Mouse (Mus musculus) hindbrain, embryonic 13.5 days (tissue): ENCODE data around the gene Clstn2. TPM values are rescaled to one million over a fixed set of nuclear protein-coding genes. Genes with fewer than 3 reads are reported as not detected.

Source experiments
- ATAC-seq: fragments of 200-750 bp; cut with Nextera tagmentation; 2 replicates; pipeline ENCODE4 v1.8.0; 2017; ENCODE audit warnings: moderate TSS enrichment; ENCODE audit not compliant: low FRiP score
- H3K27ac ChIP-seq: fragments of 300-500 bp; sonication (generic); 2 replicates; pipeline ENCODE4 v1.5.1; 2015; ENCODE audit warnings: inconsistent platforms, mild to moderate bottlenecking, moderate library complexity
- H3K27me3 ChIP-seq: fragments of 300-500 bp; sonication (generic); 2 replicates; pipeline ENCODE4 v1.6.1; 2015; ENCODE audit warnings: mild to moderate bottlenecking, inconsistent platforms
- H3K36me3 ChIP-seq: fragments of 300-500 bp; sonication (generic); 2 replicates; pipeline ENCODE4 v1.6.1; 2015; ENCODE audit warnings: mild to moderate bottlenecking, inconsistent platforms
- H3K4me1 ChIP-seq: fragments of 300-500 bp; sonication (generic); replicated peaks from 2 replicates; pipeline ENCODE4 v1.6.1; 2015; ENCODE audit warnings: inconsistent platforms
- H3K4me2 ChIP-seq: fragments of 300-500 bp; sonication (generic); 2 replicates; pipeline ENCODE4 v1.6.1; 2015; ENCODE audit warnings: inconsistent platforms, mild to moderate bottlenecking, moderate library complexity
- H3K4me3 ChIP-seq: fragments of 300-500 bp; sonication (generic); 2 replicates; pipeline ENCODE4 v1.5.1; 2015; ENCODE audit warnings: mild to moderate bottlenecking, inconsistent platforms
- H3K9ac ChIP-seq: fragments of 300-500 bp; sonication (generic); 2 replicates; pipeline ENCODE4 v1.6.1; 2015; ENCODE audit warnings: mild to moderate bottlenecking, inconsistent platforms
- H3K9me3 ChIP-seq: fragments of 300-500 bp; sonication (generic); 2 replicates; pipeline ENCODE4 v1.6.1; 2016; ENCODE audit warnings: inconsistent platforms
- WGBS: fragments of 180-500 bp; shearing (Covaris S2); methylation state at CpG from one replicate; pipeline ENCODE4 v1.1.7; 2015; 5-methylcytosine and 5-hydroxymethylcytosine counted together
- polyA plus RNA-seq: library from polyadenylated mRNA; unstranded; fragments of >200 nt; fragmentation: Nextera tagmentation; extraction: Ambion mirVana; gene quantifications from 2 replicates; pipeline ENCODE4 v1.2.1, GENCODE M21; 2015

Clstn2 gene
- polyA plus RNA-seq, 1 experiment from 2014 or later, result 11.9 TPM

DNA sequence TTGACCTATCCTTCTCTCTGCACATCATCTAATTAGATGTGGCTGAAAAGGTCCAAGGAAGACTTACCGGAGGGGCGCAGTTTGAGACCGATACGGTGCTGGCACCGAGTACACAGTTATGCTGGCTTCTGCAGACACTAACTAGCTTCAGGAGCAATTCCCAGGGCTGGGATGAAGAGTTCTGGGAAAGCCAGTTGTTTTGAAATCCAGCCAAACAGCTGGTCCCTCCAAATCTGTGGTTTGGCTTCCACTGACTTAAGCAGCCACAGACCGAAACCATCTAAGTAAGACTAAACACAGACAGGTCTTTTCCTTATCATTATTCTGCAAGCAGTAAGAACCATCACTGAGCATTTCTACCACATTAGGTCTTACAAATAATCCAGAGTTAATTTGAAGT is 558.1 kb downstream of the Clstn2 start:
- ATAC-seq, result no peak
- H3K27ac ChIP-seq, result peak overlapping the region; percentile 55; the same call in 1 of the 2 replicates
- WGBS, result 91% methylated on average over 6 of the region's 6 CpGs

GRCm38 (mm10) chr9:97471014-97471591 is 561.9 kb downstream of the Clstn2 start:
- Histone ChIP-seq H3K9ac (no peak overlapping the region), H3K27me3 (no peaks in the 10 kb centered on the region), H3K36me3 (no peaks in the 10 kb centered on the region), H3K9me3 (no peaks in the 10 kb centered on the region), H3K4me2 (no peak overlapping the region), H3K4me1 (peaks cover 13% of the 10 kb centered on the region), H3K4me3 (no peak overlapping the region), H3K27ac (no peak overlapping the region)
- ATAC-seq, result peak; percentile 43; the same call in 1 of the 2 replicates
- WGBS, result 65% methylated on average over 7 of the region's 7 CpGs

More for the DNA sequence above, 558.1 kb downstream of the Clstn2 start:
- H3K36me3 ChIP-seq, result no peaks in the 10 kb centered on the region
- no peaks in the 10 kb centered on the region for H3K9me3 ChIP-seq
- H3K9ac ChIP-seq, result no peak overlapping the region
- H3K4me1 ChIP-seq, result peaks cover 19% of the 10 kb centered on the region
- no peak overlapping the region for H3K4me2 ChIP-seq
- H3K27me3 ChIP-seq, result no peaks in the 10 kb centered on the region
- H3K4me3 ChIP-seq, result no peak overlapping the region

DNA sequence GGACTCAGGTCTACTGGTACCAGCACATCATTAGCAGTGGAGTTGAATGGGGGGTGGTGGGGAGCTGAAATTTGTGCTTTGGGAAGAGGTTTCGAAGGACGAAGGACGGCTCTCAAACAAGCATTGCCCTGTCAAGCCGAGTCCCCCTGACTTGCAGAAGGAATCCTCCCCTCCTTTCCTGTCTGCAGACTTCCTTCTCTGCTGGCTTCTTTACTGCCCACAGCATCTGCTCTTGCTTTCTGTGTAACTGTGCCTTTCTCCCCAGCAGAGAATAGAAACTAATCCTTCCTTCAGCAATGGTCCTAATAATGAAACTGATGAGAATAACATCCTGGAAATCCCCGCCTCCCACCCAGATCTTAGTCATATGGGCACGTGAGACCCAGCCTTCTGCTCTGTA is 572.5 kb downstream of the Clstn2 start:
- H3K36me3 ChIP-seq, result peaks cover 7% of the 10 kb centered on the region
- WGBS, result 82% methylated on average over 6 of the region's 6 CpGs
- no peak overlapping the region for H3K4me2 ChIP-seq
- no peak overlapping the region for H3K9ac ChIP-seq
- no peak for ATAC-seq
- H3K9me3 ChIP-seq, result no peaks in the 10 kb centered on the region
- H3K4me1 ChIP-seq, result 0 out of 2 replicates have a peak, but pooled peaks cover 3% of the 10 kb centered on the region
- H3K27ac ChIP-seq, result no peak overlapping the region
- no peak overlapping the region for H3K4me3 ChIP-seq
- H3K27me3 ChIP-seq, result no peaks in the 10 kb centered on the region

DNA sequence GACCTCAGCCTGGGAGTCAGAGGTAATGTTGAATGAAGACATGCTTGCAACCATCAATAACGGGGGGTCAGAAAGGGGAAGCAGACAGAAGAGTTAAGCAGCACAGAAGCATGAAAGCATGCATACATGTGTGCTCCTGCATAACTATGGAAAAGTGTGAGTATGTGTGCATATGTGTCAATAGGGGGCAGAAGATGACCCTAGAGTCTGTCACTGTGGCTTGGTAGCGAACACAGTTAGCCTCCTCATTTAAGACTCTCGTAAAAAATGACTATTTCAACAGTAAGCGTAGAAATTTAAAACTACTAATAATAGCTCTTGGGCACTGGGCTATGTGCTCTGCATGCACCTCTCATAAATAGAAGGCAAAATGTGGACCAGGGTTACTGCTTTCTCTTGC is 573.2 kb downstream of the Clstn2 start:
- Histone ChIP-seq H3K36me3 (peaks cover 7% of the 10 kb centered on the region), H3K4me1 (0 out of 2 replicates have a peak, but pooled peaks cover 3% of the 10 kb centered on the region), H3K27me3 (no peaks in the 10 kb centered on the region), H3K4me2 (no peak overlapping the region), H3K9ac (no peak overlapping the region), H3K4me3 (no peak overlapping the region), H3K27ac (no peak overlapping the region), H3K9me3 (no peaks in the 10 kb centered on the region)
- WGBS, result 69% methylated on average over 4 of the region's 4 CpGs
- ATAC-seq, result no peak

- WGBS, result 86% methylated on average over 13 of the region's 13 CpGs
- no peak for ATAC-seq
- Histone ChIP-seq H3K4me3 (no peak overlapping the region), H3K9ac (no peak overlapping the region), H3K27ac (no peak overlapping the region), H3K27me3 (no peaks in the 10 kb centered on the region), H3K36me3 (peaks cover 3% of the 10 kb centered on the region; the same call in 1 of the 2 replicates), H3K4me2 (no peak overlapping the region), H3K4me1 (no peaks in the 10 kb centered on the region), H3K9me3 (no peaks in the 10 kb centered on the region)
Observed at GRCm38 (mm10) chr9:97449316-97450050, 583.5 kb downstream of the Clstn2 start.

DNA sequence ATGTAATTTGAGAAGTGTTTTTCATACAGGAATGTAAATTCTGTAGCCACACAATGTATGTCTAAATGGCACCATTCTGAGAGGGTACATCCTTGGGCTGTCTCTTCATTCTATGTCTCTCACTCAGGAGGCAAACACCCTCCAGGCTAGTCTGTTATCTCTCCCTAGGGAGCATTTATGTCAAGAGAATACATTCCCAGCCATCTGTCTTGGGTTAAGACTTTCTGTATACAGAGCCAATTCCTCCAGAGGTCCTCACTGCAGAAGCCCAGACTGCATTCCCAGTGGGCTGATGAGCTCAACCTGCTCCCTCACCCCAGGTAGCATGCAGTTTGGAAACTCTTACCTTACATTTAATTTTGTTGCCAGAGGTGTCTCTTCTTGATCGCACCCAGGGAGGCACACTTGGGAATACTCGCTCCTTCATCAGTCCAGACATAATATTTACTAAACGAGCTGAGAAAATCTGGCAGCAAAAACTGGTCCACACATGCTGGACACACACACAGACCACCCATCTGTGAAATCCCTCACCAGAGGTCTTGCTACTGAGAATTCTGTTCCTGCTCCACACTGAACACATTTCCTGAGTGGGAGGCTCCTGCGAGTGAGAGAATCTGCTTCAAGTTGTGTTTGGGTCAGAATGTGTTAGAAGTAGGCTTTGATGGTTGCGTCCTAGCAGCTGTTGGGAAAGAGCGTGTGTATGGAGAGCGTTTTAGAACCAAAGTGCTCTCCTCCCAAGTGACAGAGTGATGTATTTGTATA is 592.9 kb downstream of the Clstn2 start:
- ATAC-seq, result no peak
- no peaks in the 10 kb centered on the region for H3K27me3 ChIP-seq
- H3K4me2 ChIP-seq, result no peak overlapping the region
- H3K27ac ChIP-seq, result no peak overlapping the region
- H3K4me3 ChIP-seq, result no peak overlapping the region
- no peaks in the 10 kb centered on the region for H3K9me3 ChIP-seq
- H3K36me3 ChIP-seq, result no peaks in the 10 kb centered on the region
- peaks cover 12% of the 10 kb centered on the region for H3K4me1 ChIP-seq
- no peak overlapping the region for H3K9ac ChIP-seq
- 50% methylated on average over 7 of the region's 7 CpGs for WGBS

- H3K9ac ChIP-seq, result no peak overlapping the region
- WGBS, result 66% methylated on average over 3 of the region's 3 CpGs
- no peak overlapping the region for H3K4me2 ChIP-seq
- no peak overlapping the region for H3K27ac ChIP-seq
- peaks cover 5% of the 10 kb centered on the region; the same call in 1 of the 2 replicates for H3K9me3 ChIP-seq
- H3K4me1 ChIP-seq, result no peaks in the 10 kb centered on the region
- no peak overlapping the region for H3K4me3 ChIP-seq
- no peaks in the 10 kb centered on the region for H3K36me3 ChIP-seq
- no peaks in the 10 kb centered on the region for H3K27me3 ChIP-seq
- no peak for ATAC-seq
Observed at GRCm38 (mm10) chr9:97434666-97435065, 598.3 kb downstream of the Clstn2 start.

DNA sequence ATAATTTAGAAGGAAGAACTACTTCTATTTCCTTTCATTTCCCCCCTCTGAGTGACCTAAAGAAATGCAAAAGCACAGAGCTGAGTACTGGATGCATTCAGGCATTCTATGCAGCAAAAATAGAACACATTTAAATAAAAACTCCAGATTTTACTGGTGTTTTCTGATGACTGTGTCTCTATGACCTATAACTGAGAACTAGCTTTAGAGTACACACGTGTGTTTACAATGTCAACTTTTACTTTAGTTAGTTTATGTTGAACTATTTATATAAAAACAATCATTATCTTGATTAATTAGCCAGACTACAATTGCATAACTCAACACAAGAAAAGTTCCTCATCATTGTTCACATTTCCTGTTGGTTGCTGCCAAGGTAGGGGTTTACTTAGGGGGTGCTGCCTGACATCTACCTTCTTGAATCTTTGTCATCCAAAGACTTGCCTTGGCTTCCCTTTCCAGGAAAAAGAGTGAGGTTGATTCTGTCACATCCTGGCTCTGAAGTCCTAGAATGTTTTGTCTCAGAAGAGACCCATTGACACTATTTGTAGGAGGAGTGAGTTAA is 603.0 kb downstream of the Clstn2 start:
- Histone ChIP-seq H3K27me3 (no peaks in the 10 kb centered on the region), H3K4me1 (no peaks in the 10 kb centered on the region), H3K9ac (no peak overlapping the region), H3K9me3 (peaks cover 5% of the 10 kb centered on the region; the same call in 1 of the 2 replicates), H3K36me3 (no peaks in the 10 kb centered on the region), H3K27ac (no peak overlapping the region), H3K4me3 (no peak overlapping the region), H3K4me2 (no peak overlapping the region)
- no peak for ATAC-seq
- 95% methylated on average over 1 of the region's 1 CpGs for WGBS

DNA sequence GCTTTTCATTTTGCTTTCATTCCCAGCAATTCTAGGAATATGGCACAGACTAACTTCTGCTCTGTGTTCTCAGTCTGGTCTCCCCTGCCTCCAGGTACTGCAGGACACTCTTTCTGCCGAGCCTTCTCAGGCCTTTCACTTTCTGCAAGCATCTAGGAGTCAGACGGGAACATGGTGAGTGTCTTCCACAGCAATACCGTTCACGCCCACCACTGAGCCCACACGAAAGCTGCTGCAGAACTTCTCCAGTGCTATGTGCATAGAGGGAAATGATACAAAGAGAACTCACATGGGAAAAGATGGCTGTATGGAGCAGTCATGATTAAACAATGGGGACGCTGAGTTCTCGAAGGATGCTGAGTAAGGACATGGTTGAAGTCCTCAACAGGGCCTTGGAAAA is 604.9 kb downstream of the Clstn2 start:
- Histone ChIP-seq H3K4me2 (no peak overlapping the region), H3K27me3 (no peaks in the 10 kb centered on the region), H3K4me3 (no peak overlapping the region), H3K4me1 (no peaks in the 10 kb centered on the region), H3K9ac (no peak overlapping the region), H3K36me3 (no peaks in the 10 kb centered on the region), H3K27ac (no peak overlapping the region), H3K9me3 (peaks cover 5% of the 10 kb centered on the region; the same call in 1 of the 2 replicates)
- WGBS, result 86% methylated on average over 7 of the region's 7 CpGs
- no peak for ATAC-seq

- H3K36me3 ChIP-seq, result no peaks in the 10 kb centered on the region
- H3K9me3 ChIP-seq, result no peaks in the 10 kb centered on the region
- no peaks in the 10 kb centered on the region for H3K27me3 ChIP-seq
- H3K4me2 ChIP-seq, result no peak overlapping the region
- 0 out of 2 replicates have a peak, but pooled peaks cover 4% of the 10 kb centered on the region for H3K4me1 ChIP-seq
- WGBS, result 63% methylated on average over 5 of the region's 5 CpGs
- ATAC-seq, result no peak
- no peak overlapping the region for H3K9ac ChIP-seq
- no peak overlapping the region for H3K4me3 ChIP-seq
- no peak overlapping the region for H3K27ac ChIP-seq
Observed at GRCm38 (mm10) chr9:97420896-97421295, 612.1 kb downstream of the Clstn2 start.

DNA sequence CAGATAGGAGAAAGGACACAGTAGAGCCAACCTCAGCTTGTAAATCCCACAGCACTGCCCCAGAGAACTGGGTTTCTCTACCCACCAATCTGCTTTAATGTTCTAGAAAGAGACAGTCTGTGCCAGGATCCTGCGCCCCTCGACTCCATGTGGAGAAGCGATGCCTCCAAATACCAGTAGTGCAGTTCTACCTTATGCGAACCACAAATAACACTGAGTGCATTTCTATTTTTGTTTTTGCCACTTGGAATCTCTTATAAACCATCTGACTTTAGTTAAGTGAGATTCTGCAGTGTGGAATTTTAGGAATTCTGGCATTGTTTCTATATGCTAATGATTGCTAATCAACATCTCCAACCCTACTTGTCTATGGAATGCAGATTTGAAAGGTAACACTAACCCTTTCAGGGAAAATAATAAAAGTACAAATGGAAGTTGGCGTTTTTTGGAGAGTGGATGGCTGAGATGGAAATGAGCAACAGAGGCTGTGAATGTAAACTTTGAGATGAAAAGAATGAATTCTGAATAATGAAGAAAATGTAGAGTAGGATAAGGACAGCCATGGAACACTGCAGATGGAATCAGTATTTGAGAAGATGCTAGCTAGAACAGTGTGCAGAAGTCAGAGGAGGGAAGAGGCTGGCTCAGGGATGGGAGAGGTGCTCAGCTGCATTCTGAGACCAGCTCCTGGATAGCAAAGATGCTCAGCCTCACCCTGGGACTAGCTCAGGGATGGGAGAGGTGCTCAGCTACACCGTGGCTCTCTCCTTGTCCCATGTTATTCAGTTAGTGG is 617.9 kb downstream of the Clstn2 start:
- Histone ChIP-seq H3K9ac (no peak overlapping the region), H3K4me3 (no peak overlapping the region), H3K27ac (no peak overlapping the region), H3K9me3 (no peaks in the 10 kb centered on the region; the same call in 1 of the 2 replicates), H3K36me3 (no peaks in the 10 kb centered on the region), H3K4me1 (no peaks in the 10 kb centered on the region), H3K27me3 (no peaks in the 10 kb centered on the region), H3K4me2 (no peak overlapping the region)
- ATAC-seq, result no peak
- WGBS, result 86% methylated on average over 6 of the region's 6 CpGs
